Mouse (Mus musculus) forebrain, embryonic 12.5 days (tissue): ENCODE results near the gene Mlxipl. TPM values are rescaled to one million over a fixed set of nuclear protein-coding genes. Genes with fewer than 3 reads are reported as not detected.

Experiments used
- ATAC-seq: fragments of 200-750 bp; cut with Nextera tagmentation; 2 replicates; pipeline ENCODE4 v1.8.0; 2017; ENCODE audit warnings: moderate TSS enrichment; ENCODE audit not compliant: low FRiP score
- H3K27ac ChIP-seq: fragments of 300-500 bp; sonication (generic); 2 replicates; pipeline ENCODE4 v1.5.1; 2016; ENCODE audit warnings: mild to moderate bottlenecking
- H3K27me3 ChIP-seq: fragments of 300-500 bp; sonication (generic); 2 replicates; pipeline ENCODE4 v1.6.1; 2016; ENCODE audit warnings: mild to moderate bottlenecking
- H3K36me3 ChIP-seq: fragments of 300-500 bp; sonication (generic); replicated peaks from 2 replicates; pipeline ENCODE4 v1.6.1; 2016; ENCODE audit warnings: mild to moderate bottlenecking
- H3K4me1 ChIP-seq: fragments of 300-500 bp; sonication (generic); 2 replicates; pipeline ENCODE4 v1.6.1; 2016
- H3K4me2 ChIP-seq: fragments of 300-500 bp; sonication (generic); 2 replicates; pipeline ENCODE4 v1.6.1; 2016; ENCODE audit warnings: mild to moderate bottlenecking, moderate library complexity
- H3K4me3 ChIP-seq: fragments of 300-500 bp; sonication (generic); replicated peaks from 2 replicates; pipeline ENCODE4 v1.5.1; 2016; ENCODE audit warnings: mild to moderate bottlenecking
- H3K9ac ChIP-seq: fragments of 300-500 bp; sonication (generic); 2 replicates; pipeline ENCODE4 v1.6.1; 2016; ENCODE audit warnings: mild to moderate bottlenecking
- H3K9me3 ChIP-seq: fragments of 300-500 bp; sonication (generic); 2 replicates; pipeline ENCODE4 v1.6.1; 2016
- WGBS: fragments of 180-500 bp; shearing (Covaris S2); methylation state at CpG from one replicate; pipeline ENCODE4 v1.1.7; 2016; 5-methylcytosine and 5-hydroxymethylcytosine counted together
- polyA plus RNA-seq: library from polyadenylated mRNA; unstranded; fragments of >200 nt; fragmentation: Nextera tagmentation; extraction: Ambion mirVana; gene quantifications from 2 replicates; pipeline ENCODE4 v1.2.1, GENCODE M21; 2016

The Mlxipl gene
- polyA plus RNA-seq, 1 experiment from 2014 or later = 2.7 TPM

DNA sequence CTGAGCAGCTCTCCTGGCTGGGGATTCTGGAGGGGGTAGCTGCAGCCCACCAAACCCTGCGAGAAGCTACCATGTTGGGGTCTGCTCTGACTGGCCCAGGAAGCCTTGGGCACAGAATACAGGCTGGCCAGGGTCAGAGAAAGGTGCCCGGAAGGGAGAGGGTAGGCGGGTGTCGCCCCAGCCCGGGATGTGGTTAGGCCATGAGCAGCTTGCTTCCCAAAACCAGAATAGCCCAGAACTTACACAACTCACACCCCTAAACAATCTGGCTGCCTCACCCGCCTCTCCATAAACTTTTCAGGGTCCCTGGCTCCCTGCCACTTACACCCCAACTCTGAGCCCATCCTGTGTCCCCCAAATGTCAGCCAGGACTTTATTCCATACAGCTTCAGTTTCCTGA, 38.0 kb downstream of the Mlxipl start:
- no peak overlapping the region for H3K4me3 ChIP-seq
- H3K27ac ChIP-seq = no peak overlapping the region
- no peak for ATAC-seq
- H3K27me3 ChIP-seq = peaks cover 21% of the 10 kb centered on the region
- no peaks in the 10 kb centered on the region for H3K36me3 ChIP-seq
- no peak overlapping the region for H3K4me2 ChIP-seq
- 73% methylated on average over 6 of the region's 6 CpGs for WGBS
- H3K4me1 ChIP-seq = no peaks in the 10 kb centered on the region
- H3K9ac ChIP-seq = no peak overlapping the region
- H3K9me3 ChIP-seq = no peaks in the 10 kb centered on the region

DNA sequence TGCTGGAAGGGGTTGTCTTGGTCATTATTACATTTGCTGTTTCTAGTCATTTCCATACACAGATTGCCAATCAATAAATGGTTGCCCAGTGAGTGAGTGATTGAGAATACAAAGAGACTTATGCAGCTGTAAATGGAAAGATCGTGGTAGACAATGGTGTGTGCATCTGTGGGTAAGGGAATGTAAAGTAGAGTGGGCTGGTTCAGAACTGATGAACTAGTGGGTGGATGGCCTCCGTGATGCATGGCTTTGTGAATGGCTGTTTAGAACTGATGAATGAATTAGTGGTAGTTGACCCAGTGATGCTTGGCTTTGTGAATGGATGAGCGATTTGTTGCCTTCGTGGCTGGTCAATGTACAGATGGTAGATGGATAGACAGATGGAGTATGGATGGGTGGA, 40.1 kb downstream of the Mlxipl start:
- 93% methylated on average over 4 of the region's 4 CpGs for WGBS
- peaks cover 9% of the 10 kb centered on the region for H3K4me1 ChIP-seq
- H3K9me3 ChIP-seq = no peaks in the 10 kb centered on the region
- no peak overlapping the region for H3K4me3 ChIP-seq
- no peak overlapping the region for H3K4me2 ChIP-seq
- peaks cover 39% of the 10 kb centered on the region for H3K27me3 ChIP-seq
- no peak for ATAC-seq
- no peak overlapping the region for H3K9ac ChIP-seq
- no peaks in the 10 kb centered on the region for H3K36me3 ChIP-seq
- H3K27ac ChIP-seq = no peak overlapping the region

DNA sequence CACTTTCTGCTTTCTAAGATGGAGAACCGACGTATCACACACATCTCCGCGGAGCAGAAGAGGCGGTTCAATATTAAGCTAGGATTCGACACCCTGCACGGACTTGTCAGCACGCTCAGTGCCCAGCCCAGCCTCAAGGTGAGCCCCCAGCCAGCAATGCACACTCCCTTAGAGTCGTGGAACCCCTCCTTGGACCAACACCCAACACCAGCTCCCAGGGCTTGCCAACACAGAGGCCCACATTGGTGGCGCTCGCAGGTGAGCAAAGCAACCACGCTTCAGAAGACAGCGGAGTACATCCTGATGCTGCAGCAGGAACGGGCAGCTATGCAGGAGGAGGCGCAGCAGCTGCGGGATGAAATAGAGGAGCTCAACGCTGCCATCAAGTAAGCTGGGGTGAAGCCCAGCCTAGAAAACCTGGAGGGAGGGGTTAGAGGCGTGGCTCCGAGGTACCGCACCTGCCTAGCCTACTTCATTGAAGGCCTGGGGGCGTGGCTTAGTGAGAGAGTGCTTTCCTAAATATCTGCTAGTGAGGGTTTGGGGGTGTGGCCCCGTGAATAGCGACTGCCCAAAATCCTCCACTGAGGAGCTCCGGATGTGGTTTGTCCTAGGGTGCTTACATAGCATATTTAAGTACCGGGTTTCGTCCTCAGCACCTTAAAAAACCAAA, 44.2 kb downstream of the Mlxipl start:
- H3K27ac ChIP-seq = no peak overlapping the region
- H3K4me2 ChIP-seq = peak overlapping the region; percentile 41
- H3K27me3 ChIP-seq = peaks cover 66% of the 10 kb centered on the region
- no peak for ATAC-seq
- H3K9me3 ChIP-seq = no peaks in the 10 kb centered on the region
- 4% methylated on average over 26 of the region's 26 CpGs for WGBS
- peak overlapping the region; percentile 19 for H3K4me3 ChIP-seq
- H3K36me3 ChIP-seq = no peaks in the 10 kb centered on the region
- H3K4me1 ChIP-seq = peaks cover 9% of the 10 kb centered on the region
- H3K9ac ChIP-seq = no peak overlapping the region

DNA sequence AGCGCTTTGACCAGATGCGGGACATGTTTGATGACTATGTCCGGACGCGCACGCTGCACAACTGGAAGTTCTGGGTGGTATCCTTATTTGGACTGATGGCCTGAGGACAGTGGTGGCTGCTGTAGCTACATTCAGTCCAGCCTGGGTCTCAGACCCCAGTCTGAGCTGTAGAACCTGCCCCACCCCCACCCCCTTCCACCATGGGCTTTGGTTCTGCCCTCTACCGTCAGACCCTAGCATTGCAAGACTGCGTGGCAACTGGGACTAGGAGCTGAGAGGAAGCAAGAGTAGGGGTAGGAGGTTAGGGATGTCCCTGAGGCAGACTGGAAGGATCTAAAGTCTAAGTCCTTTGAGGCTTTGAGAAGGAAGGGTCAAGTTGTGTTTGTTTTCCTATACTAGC, 44.8 kb downstream of the Mlxipl start:
- Histone ChIP-seq H3K36me3 (no peaks in the 10 kb centered on the region), H3K9ac (no peak overlapping the region), H3K4me1 (peaks cover 9% of the 10 kb centered on the region), H3K4me2 (peak overlapping the region; percentile 41), H3K27ac (no peak overlapping the region), H3K27me3 (peaks cover 66% of the 10 kb centered on the region), H3K9me3 (no peaks in the 10 kb centered on the region), H3K4me3 (peak overlapping the region; percentile 19)
- ATAC-seq = no peak
- WGBS = 3% methylated on average over 8 of the region's 8 CpGs

DNA sequence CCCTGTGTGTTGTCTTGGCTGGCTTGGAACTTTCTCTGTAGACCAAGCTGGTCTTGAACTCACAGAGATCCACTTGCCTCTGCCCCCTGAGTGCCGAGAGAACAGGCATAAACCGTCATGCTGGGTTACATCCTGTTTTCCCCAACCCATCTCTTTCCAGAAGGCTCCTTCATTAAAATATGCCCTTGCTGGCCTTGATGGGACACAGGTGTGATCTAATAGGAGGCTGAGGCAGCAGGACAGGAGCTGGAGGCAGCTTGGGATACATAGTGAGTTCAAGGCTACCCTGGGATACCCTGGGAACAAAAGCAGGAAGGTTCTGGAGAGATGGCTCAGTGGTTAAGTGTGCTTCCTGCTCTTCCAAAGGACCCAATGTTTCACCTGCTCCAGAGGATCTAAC, 50.2 kb downstream of the Mlxipl start:
- Histone ChIP-seq H3K36me3 (no peaks in the 10 kb centered on the region), H3K4me3 (no peak overlapping the region), H3K9ac (no peak overlapping the region), H3K27ac (no peak overlapping the region), H3K9me3 (no peaks in the 10 kb centered on the region), H3K4me1 (no peaks in the 10 kb centered on the region), H3K27me3 (peaks cover 28% of the 10 kb centered on the region), H3K4me2 (no peak overlapping the region)
- no peak for ATAC-seq
- WGBS = 80% methylated on average over 2 of the region's 2 CpGs

DNA sequence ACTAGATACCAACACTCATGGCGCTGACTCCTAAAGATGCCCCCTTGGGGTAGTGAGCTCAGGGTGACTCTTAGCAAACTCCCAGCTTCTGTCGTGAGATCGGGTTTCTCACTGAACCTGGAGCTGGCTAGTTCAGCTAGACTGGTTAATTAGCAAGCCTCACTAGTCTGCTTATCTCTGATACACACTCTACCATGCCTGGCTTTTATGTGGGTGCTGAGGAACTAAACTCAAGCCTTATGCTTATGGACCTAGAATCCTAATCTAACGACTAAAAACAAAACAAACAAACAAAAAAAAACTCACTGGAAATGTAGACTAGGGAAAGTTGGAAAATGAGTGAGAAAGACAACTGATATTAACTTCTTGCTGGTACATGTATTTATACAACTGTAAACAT, 54.8 kb downstream of the Mlxipl start:
- no peak overlapping the region for H3K4me2 ChIP-seq
- H3K9ac ChIP-seq = no peak overlapping the region
- no peaks in the 10 kb centered on the region for H3K9me3 ChIP-seq
- peaks cover 11% of the 10 kb centered on the region for H3K4me1 ChIP-seq
- no peak overlapping the region for H3K4me3 ChIP-seq
- no peak for ATAC-seq
- no peaks in the 10 kb centered on the region for H3K27me3 ChIP-seq
- 58% methylated on average over 4 of the region's 4 CpGs for WGBS
- no peak overlapping the region for H3K27ac ChIP-seq
- H3K36me3 ChIP-seq = no peaks in the 10 kb centered on the region

DNA sequence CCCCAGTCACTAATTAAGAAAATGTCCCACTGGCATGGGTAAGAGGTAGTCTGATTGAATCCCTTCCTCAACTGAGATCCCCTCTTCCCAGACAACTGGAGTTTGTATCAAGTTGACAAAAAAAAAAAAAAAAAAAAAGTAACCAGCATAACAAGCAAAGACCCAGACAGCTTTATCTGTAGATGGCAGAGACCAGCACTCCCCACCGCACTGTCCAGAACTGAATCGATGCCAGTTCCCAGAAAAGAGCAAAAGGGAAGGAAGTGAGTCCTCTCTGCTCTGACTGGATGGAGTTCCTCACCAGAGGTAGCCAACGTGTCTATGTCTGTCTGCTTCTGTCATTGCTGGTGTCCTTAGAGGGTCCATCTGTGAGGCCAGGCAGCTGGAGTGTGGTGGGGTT, 55.8 kb downstream of the Mlxipl start:
- H3K27me3 ChIP-seq = no peaks in the 10 kb centered on the region
- H3K27ac ChIP-seq = no peak overlapping the region
- H3K4me2 ChIP-seq = no peak overlapping the region
- no peaks in the 10 kb centered on the region for H3K9me3 ChIP-seq
- ATAC-seq = no peak
- H3K36me3 ChIP-seq = no peaks in the 10 kb centered on the region
- H3K9ac ChIP-seq = no peak overlapping the region
- 84% methylated on average over 3 of the region's 3 CpGs for WGBS
- H3K4me1 ChIP-seq = peaks cover 14% of the 10 kb centered on the region
- H3K4me3 ChIP-seq = no peak overlapping the region

DNA sequence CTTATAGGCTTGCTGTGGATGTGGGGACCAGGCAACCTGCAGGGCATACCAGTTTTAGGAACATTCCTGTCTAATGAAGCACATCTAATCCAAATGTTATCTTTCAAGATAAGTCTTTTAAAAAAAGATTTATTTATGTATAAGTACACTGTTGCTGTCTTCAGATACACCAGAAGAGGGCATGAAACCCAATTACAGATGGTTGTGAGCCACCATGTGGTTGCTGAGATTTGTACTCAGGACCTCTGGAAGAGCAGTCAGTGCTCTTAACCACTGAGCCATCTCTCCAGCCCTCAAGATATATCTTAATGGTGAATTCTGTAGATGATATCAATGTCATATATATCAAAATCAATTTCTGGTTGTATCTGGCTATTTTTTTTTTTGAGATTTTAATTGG, 56.3 kb downstream of the Mlxipl start:
- H3K27ac ChIP-seq = no peak overlapping the region
- no peak for ATAC-seq
- H3K9ac ChIP-seq = no peak overlapping the region
- no peaks in the 10 kb centered on the region for H3K9me3 ChIP-seq
- H3K4me2 ChIP-seq = no peak overlapping the region
- no peak overlapping the region for H3K4me3 ChIP-seq
- peaks cover 15% of the 10 kb centered on the region for H3K4me1 ChIP-seq
- no peaks in the 10 kb centered on the region for H3K27me3 ChIP-seq
- no peaks in the 10 kb centered on the region for H3K36me3 ChIP-seq

DNA sequence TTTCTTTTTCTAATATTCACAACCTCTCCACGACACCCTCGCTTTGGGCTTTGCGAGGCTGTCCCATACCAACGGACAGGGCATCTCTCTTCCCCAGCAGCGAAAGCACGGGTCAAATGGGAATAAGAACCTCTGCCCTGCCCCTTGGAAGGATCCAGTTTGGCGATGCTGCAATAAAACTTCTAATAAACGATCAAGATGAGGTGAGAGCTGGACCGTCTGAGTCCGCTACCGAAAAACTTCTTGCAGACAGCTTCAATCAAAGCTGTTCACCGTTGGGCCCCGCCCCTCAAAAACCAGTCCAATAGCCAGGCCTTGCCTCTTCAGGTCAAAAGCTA, 59.0 kb downstream of the Mlxipl start:
- Histone ChIP-seq H3K4me2 (peak overlapping the region; percentile 66), H3K36me3 (peaks cover 12% of the 10 kb centered on the region), H3K4me3 (peak overlapping the region; percentile 70), H3K27me3 (no peaks in the 10 kb centered on the region), H3K9me3 (no peaks in the 10 kb centered on the region), H3K4me1 (peaks cover 15% of the 10 kb centered on the region), H3K9ac (peak overlapping the region; percentile 59), H3K27ac (peak overlapping the region; percentile 88)
- under 1% methylated on average over 13 of the region's 13 CpGs for WGBS
- no peak for ATAC-seq

DNA sequence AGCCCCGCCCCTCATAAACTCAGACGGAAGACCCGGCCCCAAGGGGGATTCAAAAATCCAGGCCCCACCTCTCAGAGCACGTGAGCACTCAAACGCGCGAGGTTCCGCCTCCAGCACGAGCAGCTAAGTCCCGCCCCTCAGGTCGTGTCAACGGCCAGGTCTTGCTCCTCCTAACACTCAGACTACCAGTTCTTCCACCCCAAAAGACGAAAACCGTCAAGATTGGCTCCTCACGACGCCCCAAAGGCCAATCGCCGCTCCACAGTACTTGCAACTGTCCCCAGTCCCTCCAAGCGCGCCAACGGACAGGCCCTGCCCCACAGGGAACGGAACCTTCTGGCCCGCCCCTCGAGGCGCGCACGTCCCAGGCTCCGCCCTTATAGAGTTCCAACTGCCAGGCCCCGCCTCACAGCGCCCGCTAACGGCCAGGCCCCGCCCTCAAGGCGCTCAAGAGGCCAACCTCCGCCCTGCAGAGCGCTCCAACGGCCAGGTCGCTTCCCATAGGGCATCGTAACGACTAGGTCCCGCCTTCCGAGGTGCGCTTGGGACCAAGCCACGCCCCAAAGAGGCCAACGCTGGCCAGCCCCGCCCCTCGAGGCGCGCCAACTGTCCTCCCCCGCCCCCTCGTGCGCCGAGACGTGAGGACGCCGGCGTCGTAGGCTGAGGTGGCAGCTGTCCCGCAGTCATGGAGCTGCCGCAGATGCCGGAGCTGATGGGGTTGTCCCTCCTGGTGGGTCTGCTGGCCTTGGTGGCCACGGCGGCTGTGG, 59.5 kb downstream of the Mlxipl start, which contains the start of gene Tbl2:
Gene Tbl2, plus strand, starts transcription at position 605 of the 767 bp plus-strand sequence.
- H3K36me3 ChIP-seq = peaks cover 18% of the 10 kb centered on the region
- WGBS = under 1% methylated on average over 63 of the region's 63 CpGs
- peak within 1 kb of the TSS; percentile 70 for H3K4me3 ChIP-seq
- peak; percentile 98 for ATAC-seq
- H3K9me3 ChIP-seq = no peaks in the 10 kb centered on the region
- H3K4me1 ChIP-seq = peaks cover 15% of the 10 kb centered on the region
- no peaks in the 10 kb centered on the region for H3K27me3 ChIP-seq
- H3K9ac ChIP-seq = peak within 1 kb of the TSS; percentile 78
- H3K27ac ChIP-seq = peak within 1 kb of the TSS; percentile 88
- peak within 1 kb of the TSS; percentile 66 for H3K4me2 ChIP-seq

DNA sequence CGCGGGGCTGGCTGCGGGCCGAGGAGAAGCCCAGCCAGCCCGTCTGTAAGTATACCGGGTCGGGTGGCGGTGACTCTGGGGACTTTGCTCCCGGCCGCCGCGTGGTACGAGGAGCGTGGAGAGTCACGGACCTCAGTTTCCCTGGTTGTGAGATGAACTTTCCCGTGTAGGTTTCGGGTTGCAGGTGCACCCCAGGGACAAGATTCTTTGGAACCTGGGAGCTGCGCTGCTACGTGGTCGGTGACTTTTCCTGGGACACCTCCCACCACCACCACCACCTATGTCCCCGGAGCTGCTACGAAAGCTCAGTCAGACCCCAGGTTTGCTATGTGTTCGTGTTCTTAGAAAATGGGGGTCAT, 60.1 kb downstream of the Mlxipl start:
- ATAC-seq = peak; percentile 9; the same call in 1 of the 2 replicates
- Histone ChIP-seq H3K9me3 (no peaks in the 10 kb centered on the region), H3K36me3 (peaks cover 23% of the 10 kb centered on the region), H3K4me1 (peaks cover 15% of the 10 kb centered on the region), H3K27ac (peak overlapping the region; percentile 88), H3K27me3 (no peaks in the 10 kb centered on the region), H3K4me3 (peak overlapping the region; percentile 70), H3K4me2 (peak overlapping the region; percentile 66), H3K9ac (peak overlapping the region; percentile 78)
- WGBS = under 1% methylated on average over 23 of the region's 23 CpGs

DNA sequence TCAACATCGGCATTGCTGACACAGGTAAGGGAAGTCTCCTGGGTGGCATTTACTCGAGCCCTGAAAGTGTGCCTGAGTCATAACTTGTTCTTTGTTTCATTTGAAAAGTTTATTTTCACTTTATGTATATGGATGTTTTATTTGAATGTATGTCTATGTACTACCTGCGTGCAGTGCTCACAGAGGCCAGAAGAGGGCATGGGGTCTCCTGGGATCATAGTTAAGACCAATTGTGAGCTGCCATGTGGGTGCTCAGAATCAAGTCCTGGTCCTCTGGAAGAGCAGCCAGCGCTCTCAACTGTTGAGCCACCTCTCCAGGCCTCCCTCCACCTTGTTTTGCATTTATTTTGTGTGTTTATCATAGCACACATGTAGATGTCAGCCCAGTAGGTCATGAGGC, 66.8 kb downstream of the Mlxipl start:
- Histone ChIP-seq H3K27ac (no peak overlapping the region), H3K4me2 (no peak overlapping the region), H3K9ac (no peak overlapping the region), H3K27me3 (no peaks in the 10 kb centered on the region), H3K4me3 (no peak overlapping the region), H3K4me1 (no peaks in the 10 kb centered on the region), H3K9me3 (no peaks in the 10 kb centered on the region), H3K36me3 (peaks cover 88% of the 10 kb centered on the region)
- ATAC-seq = no peak
- 94% methylated on average over 4 of the region's 4 CpGs for WGBS

DNA sequence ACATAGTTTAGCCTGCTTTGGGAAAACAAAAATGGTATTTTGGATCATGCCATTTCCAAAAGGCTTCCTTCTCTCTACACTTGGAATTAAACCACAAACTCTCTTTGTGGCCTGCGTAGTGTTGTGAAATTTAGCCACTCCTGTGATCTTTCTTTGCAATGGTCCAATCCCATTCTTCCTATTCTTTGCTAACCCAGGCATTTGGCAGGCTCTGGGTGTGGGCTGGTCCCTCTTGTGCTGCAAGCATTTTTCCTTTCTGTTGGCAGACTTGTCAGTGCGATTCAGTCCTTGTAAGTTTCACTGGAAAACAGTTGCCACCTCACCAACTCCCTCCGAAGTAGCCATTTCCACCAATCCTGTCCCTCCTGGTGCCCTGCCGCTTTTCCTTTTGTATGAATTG, 71.5 kb downstream of the Mlxipl start:
- H3K4me2 ChIP-seq = no peak overlapping the region
- no peaks in the 10 kb centered on the region for H3K27me3 ChIP-seq
- H3K4me3 ChIP-seq = no peak overlapping the region
- 94% methylated on average over 4 of the region's 4 CpGs for WGBS
- peaks cover 69% of the 10 kb centered on the region for H3K36me3 ChIP-seq
- H3K27ac ChIP-seq = no peak overlapping the region
- no peaks in the 10 kb centered on the region for H3K9me3 ChIP-seq
- ATAC-seq = no peak
- no peak overlapping the region for H3K9ac ChIP-seq
- no peaks in the 10 kb centered on the region for H3K4me1 ChIP-seq
